Mouse (Mus musculus): ENCODE data around the gene Paox.

Paox gene

GRCm38 (mm10) chr7:140172936-140173335 is 57.3 kb downstream of the Paox start, which contains the start of gene Olfr523:
Gene Olfr523 (plus strand): TSS chr7:140173217.
- no peak for DNase-seq (ENCODE audit: low spot score)

DNA sequence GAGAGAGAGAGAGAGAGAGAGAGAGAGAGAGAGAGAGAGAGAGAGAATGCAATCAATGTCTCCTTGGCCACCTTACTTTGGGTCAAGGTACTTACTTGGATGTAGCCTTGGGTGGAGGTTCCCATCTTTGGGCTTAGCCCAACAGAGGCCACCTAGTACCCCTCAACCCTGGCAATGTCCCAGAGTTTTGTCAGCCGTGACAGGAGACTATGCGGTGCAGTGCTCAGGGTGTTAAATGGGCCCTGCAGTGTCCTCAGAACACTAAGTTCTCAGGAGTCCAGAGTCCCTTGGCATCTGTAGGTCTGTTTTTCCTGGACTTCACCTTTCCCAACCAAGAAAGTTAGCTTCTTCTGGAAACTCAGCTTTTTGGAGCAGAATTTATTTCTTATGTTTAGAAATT is 63.6 kb downstream of the Paox start:
- no peak for DNase-seq (ENCODE audit: low spot score)

DNA sequence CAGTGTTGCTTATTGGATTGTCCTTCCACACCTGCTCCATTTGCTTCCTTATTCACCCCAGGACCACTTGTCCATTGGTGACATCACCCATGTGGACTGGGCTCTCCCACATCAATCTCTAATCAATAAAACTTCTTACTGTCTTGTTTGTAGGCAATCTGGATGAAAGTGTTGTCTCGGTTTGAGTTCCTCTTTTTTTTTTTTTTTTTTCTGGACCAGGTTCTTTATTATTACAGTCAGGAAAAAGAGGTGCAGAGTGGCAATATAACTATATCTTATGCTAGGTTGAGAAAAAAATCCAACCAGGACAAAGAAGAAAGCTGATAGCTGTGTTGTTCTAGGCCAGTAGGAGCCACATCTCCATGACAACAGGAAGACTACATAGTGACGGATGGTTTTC is 65.1 kb downstream of the Paox start:
- no peak for DNase-seq (ENCODE audit: low spot score)

DNA sequence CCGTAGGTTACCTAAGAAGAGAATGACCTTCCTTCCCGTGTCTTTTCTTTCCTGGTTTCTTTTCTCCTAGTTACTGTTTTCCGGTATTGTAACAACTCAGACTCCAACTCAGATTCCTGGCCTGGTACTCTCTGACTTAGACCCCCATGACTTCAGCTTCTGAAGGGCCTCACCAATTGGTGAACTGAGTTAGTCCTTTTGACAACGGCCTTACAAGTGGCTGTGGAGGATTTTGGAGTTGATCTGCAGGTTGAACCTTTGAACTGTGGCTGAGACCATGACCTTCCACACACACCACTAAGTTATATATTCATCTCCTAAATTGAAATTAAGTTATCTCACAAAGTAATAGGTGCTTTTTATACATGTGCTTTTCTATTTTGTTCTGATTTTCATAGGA is 68.6 kb downstream of the Paox start:
- DNase-seq (ENCODE audit: low spot score): no peak
